Mouse (Mus musculus): Measurements from ENCODE around the gene Sf3a3. TPM values are rescaled to one million over a fixed set of nuclear protein-coding genes. Genes with fewer than 3 reads are reported as not detected.

The Sf3a3 gene
- 33.9 and 35.4 TPM in 2 replicates for polyA plus RNA-seq (2012; rRNA removed)

DNA sequence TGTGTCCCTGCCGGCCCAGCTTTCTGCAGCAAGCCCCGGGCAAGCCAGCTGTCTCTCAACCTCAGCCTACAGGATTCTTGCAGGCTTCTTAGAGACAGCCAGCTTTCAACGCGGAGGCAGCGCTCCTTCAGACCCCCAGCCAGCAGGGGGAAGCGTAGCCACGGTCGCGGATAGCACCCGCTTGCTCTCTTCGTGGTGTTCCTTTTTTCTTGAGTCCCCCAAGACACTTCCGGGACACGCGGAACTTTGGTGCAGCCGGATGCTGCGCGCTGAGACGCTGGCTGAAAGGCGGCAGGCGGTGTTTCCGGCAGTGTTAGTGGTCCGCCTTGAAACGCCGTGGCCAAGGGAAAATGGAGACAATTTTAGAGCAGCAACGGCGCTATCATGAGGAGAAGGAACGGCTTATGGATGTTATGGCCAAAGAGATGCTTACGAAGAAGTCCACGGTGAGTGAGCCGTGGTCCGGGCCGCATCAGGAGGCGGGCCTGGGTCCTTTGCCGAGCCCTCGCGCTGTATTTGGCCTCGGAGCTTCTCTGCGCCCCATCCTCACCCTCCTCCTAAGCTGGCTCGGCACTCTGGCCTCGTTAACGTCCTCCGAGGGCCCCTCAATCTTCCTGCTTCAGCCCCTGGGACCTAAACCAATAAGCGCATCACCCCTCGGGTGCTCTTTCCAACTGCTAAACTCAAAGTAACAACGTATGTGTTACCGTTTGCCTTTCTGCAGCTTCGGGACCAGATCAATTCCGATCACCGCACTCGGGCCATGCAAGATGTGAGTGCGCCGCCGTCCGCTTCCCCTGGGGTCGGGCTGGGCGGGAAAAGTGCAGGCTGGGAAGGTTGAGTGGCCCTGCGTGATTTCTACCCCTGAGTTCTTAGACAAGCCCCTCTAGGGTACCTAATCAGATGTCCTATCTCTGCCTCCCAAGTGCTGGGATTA, at the start of gene Sf3a3:
Gene Sf3a3, plus strand, starts transcription at position 232 of the 937 bp plus-strand sequence.
- peak; percentile 68 for TF ChIP-seq CTCF (IDR thresholded peaks at IDR 0.05; ENCODE audit: extremely low read depth, insufficient read depth, low read length)
- TF ChIP-seq POLR2A (IDR thresholded peaks at IDR 0.05; ENCODE audit: extremely low read depth, insufficient read depth, low read length) = no peak; the same call in 1 of the 2 replicates

GRCm38 (mm10) chr4:124667476-124668033, 47.0 kb upstream of the Sf3a3 start:
- 0 out of 2 replicates have a peak, but pooled peaks cover 2% of the 10 kb centered on the region for H3K4me1 ChIP-seq (ENCODE audit: control insufficient read depth, insufficient read depth, low read length)
- no peak overlapping the region for H3K4me3 ChIP-seq (ENCODE audit: insufficient read depth, low read length)
- H3K27ac ChIP-seq (ENCODE audit: insufficient read depth, low read length) = no peak overlapping the region; the same call in 1 of the 2 replicates
- TF ChIP-seq POLR2A (IDR thresholded peaks at IDR 0.05; ENCODE audit: extremely low read depth, insufficient read depth, low read length) (no peak), CTCF (IDR thresholded peaks at IDR 0.05; ENCODE audit: extremely low read depth, insufficient read depth, low read length) (no peak)

More for the DNA sequence above, at the start of gene Sf3a3:
- H3K4me1 ChIP-seq (ENCODE audit: control insufficient read depth, insufficient read depth, low read length) = peaks cover 3% of the 10 kb centered on the region; the same call in 1 of the 2 replicates
- no peak within 1 kb of the TSS for H3K27ac ChIP-seq (ENCODE audit: insufficient read depth, low read length)
- H3K4me3 ChIP-seq (ENCODE audit: insufficient read depth, low read length) = peak within 1 kb of the TSS; percentile 67

DNA sequence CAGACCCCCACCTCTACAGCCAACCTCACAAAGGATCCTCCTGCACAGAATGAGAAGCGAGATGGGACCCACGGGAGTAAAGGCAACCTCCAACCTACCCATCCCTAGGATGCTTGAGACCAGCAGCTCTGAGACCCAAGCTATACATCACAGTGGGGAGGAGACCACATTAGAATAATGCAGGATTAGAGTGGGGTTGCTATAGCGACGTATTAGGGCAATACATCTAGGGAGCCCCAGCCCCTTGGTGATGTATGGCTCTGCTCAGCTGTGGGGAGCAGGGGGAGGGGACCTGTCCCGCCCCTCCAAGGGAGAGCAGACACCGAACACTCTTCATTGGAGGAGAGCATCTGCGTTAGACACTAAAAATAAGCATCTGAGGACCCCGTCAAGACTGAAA, 46.5 kb upstream of the Sf3a3 start:
- TF ChIP-seq CTCF (IDR thresholded peaks at IDR 0.05; ENCODE audit: extremely low read depth, insufficient read depth, low read length) = no peak
- TF ChIP-seq POLR2A (IDR thresholded peaks at IDR 0.05; ENCODE audit: extremely low read depth, insufficient read depth, low read length) = no peak
- H3K4me1 ChIP-seq (ENCODE audit: control insufficient read depth, insufficient read depth, low read length) = 0 out of 2 replicates have a peak, but pooled peaks cover 2% of the 10 kb centered on the region
- no peak overlapping the region; the same call in 1 of the 2 replicates for H3K27ac ChIP-seq (ENCODE audit: insufficient read depth, low read length)
- H3K4me3 ChIP-seq (ENCODE audit: insufficient read depth, low read length) = no peak overlapping the region

- Histone ChIP-seq H3K4me1 (ENCODE audit: control insufficient read depth, insufficient read depth, low read length) (0 out of 2 replicates have a peak, but pooled peaks cover 2% of the 10 kb centered on the region), H3K27ac (ENCODE audit: insufficient read depth, low read length) (no peak overlapping the region)
- TF ChIP-seq CTCF (IDR thresholded peaks at IDR 0.05; ENCODE audit: extremely low read depth, insufficient read depth, low read length) (no peak), POLR2A (IDR thresholded peaks at IDR 0.05; ENCODE audit: extremely low read depth, insufficient read depth, low read length) (no peak)
Observed at GRCm38 (mm10) chr4:124670232-124670631, 44.3 kb upstream of the Sf3a3 start.

GRCm38 (mm10) chr4:124671583-124671982, 43.0 kb upstream of the Sf3a3 start:
- no peak overlapping the region for H3K27ac ChIP-seq (ENCODE audit: insufficient read depth, low read length)
- H3K4me1 ChIP-seq (ENCODE audit: control insufficient read depth, insufficient read depth, low read length) = 0 out of 2 replicates have a peak, but pooled peaks cover 2% of the 10 kb centered on the region
- no peak overlapping the region for H3K4me3 ChIP-seq (ENCODE audit: insufficient read depth, low read length)
- TF ChIP-seq CTCF (IDR thresholded peaks at IDR 0.05; ENCODE audit: extremely low read depth, insufficient read depth, low read length) (no peak), POLR2A (IDR thresholded peaks at IDR 0.05; ENCODE audit: extremely low read depth, insufficient read depth, low read length) (no peak)

More at GRCm38 (mm10) chr4:124670232-124670631, 44.3 kb upstream of the Sf3a3 start:
- H3K4me3 ChIP-seq (ENCODE audit: insufficient read depth, low read length) = no peak overlapping the region

GRCm38 (mm10) chr4:124672347-124673320, 41.9 kb upstream of the Sf3a3 start:
- Histone ChIP-seq H3K4me3 (ENCODE audit: insufficient read depth, low read length) (no peak overlapping the region; the same call in 1 of the 2 replicates), H3K27ac (ENCODE audit: insufficient read depth, low read length) (no peak overlapping the region), H3K4me1 (ENCODE audit: control insufficient read depth, insufficient read depth, low read length) (0 out of 2 replicates have a peak, but pooled peaks cover 2% of the 10 kb centered on the region)
- TF ChIP-seq CTCF (IDR thresholded peaks at IDR 0.05; ENCODE audit: extremely low read depth, insufficient read depth, low read length) (no peak), POLR2A (IDR thresholded peaks at IDR 0.05; ENCODE audit: extremely low read depth, insufficient read depth, low read length) (no peak)

GRCm38 (mm10) chr4:124674334-124675032, 40.1 kb upstream of the Sf3a3 start:
- H3K4me3 ChIP-seq (ENCODE audit: insufficient read depth, low read length) = no peak overlapping the region
- TF ChIP-seq POLR2A (IDR thresholded peaks at IDR 0.05; ENCODE audit: extremely low read depth, insufficient read depth, low read length) = no peak
- TF ChIP-seq CTCF (IDR thresholded peaks at IDR 0.05; ENCODE audit: extremely low read depth, insufficient read depth, low read length) = no peak
- no peak overlapping the region for H3K27ac ChIP-seq (ENCODE audit: insufficient read depth, low read length)
- H3K4me1 ChIP-seq (ENCODE audit: control insufficient read depth, insufficient read depth, low read length) = 0 out of 2 replicates have a peak, but pooled peaks cover 2% of the 10 kb centered on the region

GRCm38 (mm10) chr4:124675037-124675436, 39.5 kb upstream of the Sf3a3 start:
- no peak overlapping the region for H3K4me3 ChIP-seq (ENCODE audit: insufficient read depth, low read length)
- H3K4me1 ChIP-seq (ENCODE audit: control insufficient read depth, insufficient read depth, low read length) = 0 out of 2 replicates have a peak, but pooled peaks cover 2% of the 10 kb centered on the region
- no peak overlapping the region for H3K27ac ChIP-seq (ENCODE audit: insufficient read depth, low read length)
- no peak for TF ChIP-seq POLR2A (IDR thresholded peaks at IDR 0.05; ENCODE audit: extremely low read depth, insufficient read depth, low read length)
- peak; percentile 71 for TF ChIP-seq CTCF (IDR thresholded peaks at IDR 0.05; ENCODE audit: extremely low read depth, insufficient read depth, low read length)
